Mouse (Mus musculus) midbrain, embryonic 14.5 days (tissue): ENCODE results near the gene Gm3005. TPM values are rescaled to one million over a fixed set of nuclear protein-coding genes. Genes with fewer than 3 reads are reported as not detected.
"Not testable (repeated sequence)": the region's sequence is repeated elsewhere in the genome, so short reads cannot be mapped to it uniquely, and the experiment has no call there.

Source experiments
- ATAC-seq: fragments of 200-750 bp; cut with Nextera tagmentation; 2 replicates; pipeline ENCODE4 v1.8.0; 2017; ENCODE audit warnings: moderate number of reproducible peaks, moderate library complexity; ENCODE audit not compliant: low FRiP score, low TSS enrichment
- DNase-seq: peaks from one replicate; pipeline ENCODE4 v3.0.0-alpha.2; 2015
- H3K27ac ChIP-seq: fragments of 300-500 bp; sonication (generic); replicated peaks from 2 replicates; pipeline ENCODE4 v1.5.1; 2014; ENCODE audit warnings: mild to moderate bottlenecking, low read depth, low read length, moderate library complexity
- H3K27me3 ChIP-seq: fragments of 300-500 bp; sonication (generic); 2 replicates; pipeline ENCODE4 v1.6.1; 2014; ENCODE audit warnings: low read length, control low read depth, mixed read lengths; ENCODE audit not compliant: control insufficient read depth, insufficient read depth
- H3K36me3 ChIP-seq: fragments of 300-500 bp; sonication (generic); 2 replicates; pipeline ENCODE4 v1.6.1; 2014; ENCODE audit warnings: low read length, control low read depth; ENCODE audit not compliant: control insufficient read depth, insufficient read depth
- H3K4me1 ChIP-seq: fragments of 300-500 bp; sonication (generic); 2 replicates; pipeline ENCODE4 v1.6.1; 2014; ENCODE audit warnings: mild to moderate bottlenecking, antibody characterized with exemption, low read length, control low read depth; ENCODE audit not compliant: control insufficient read depth, insufficient read depth
- H3K4me2 ChIP-seq: fragments of 300-500 bp; sonication (generic); 2 replicates; pipeline ENCODE4 v1.6.1; 2014; ENCODE audit warnings: mild to moderate bottlenecking, low read length, moderate library complexity
- H3K4me3 ChIP-seq: fragments of 300-500 bp; sonication (generic); replicated peaks from 2 replicates; pipeline ENCODE4 v1.5.1; 2014; ENCODE audit warnings: low read depth, low read length
- H3K9ac ChIP-seq: fragments of 300-500 bp; sonication (generic); replicated peaks from 2 replicates; pipeline ENCODE4 v1.6.1; 2014; ENCODE audit warnings: mild to moderate bottlenecking, low read length, moderate library complexity
- H3K9me3 ChIP-seq: fragments of 300-500 bp; sonication (generic); 2 replicates; pipeline ENCODE4 v1.6.1; 2016; ENCODE audit warnings: low read length, control low read depth, mixed read lengths; ENCODE audit not compliant: control insufficient read depth
- WGBS: fragments of 180-500 bp; shearing (Covaris S2); extraction: QIAGEN DNeasy Blood & Tissue Kit; methylation state at CpG from one replicate; pipeline ENCODE4 v1.1.7; 2014; 5-methylcytosine and 5-hydroxymethylcytosine counted together
- polyA plus RNA-seq: library from polyadenylated mRNA; unstranded; fragments of >200 nt; fragmentation: Nextera tagmentation; extraction: Ambion mirVana; gene quantifications from 2 replicates; pipeline ENCODE4 v1.2.1, GENCODE M21; 2014

The Gm3005 gene
- polyA plus RNA-seq = 10.9 and 15.7 TPM in 2 replicates

DNA sequence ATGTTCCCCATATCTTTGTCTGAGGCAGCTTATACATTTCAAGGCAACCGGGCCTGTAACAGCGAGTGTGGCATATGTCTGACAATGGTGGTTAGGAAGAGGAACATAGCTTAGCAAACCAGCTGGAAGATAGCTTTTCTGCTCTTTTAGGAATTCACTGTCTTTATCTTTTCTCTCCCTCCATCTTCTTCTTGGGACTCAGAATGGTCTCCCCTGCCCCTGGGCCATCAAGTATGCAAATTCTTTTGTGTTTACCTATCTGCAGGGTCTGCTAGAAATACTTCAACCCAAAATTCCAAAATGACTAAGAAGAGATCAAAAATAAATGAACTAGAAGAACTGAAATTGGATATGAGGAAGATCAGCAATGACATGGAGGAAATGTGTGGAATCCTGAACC is at the start of gene Gm3005:
Gm3005 (plus strand) TSS at position 301 of the 400 bp plus-strand sequence.
- no CpG with 5 or more reads among the region's 2 CpGs for WGBS
- H3K27ac ChIP-seq, H3K27me3 ChIP-seq, H3K9ac ChIP-seq, DNase-seq, H3K4me2 ChIP-seq, H3K36me3 ChIP-seq, H3K4me1 ChIP-seq, H3K9me3 ChIP-seq, ATAC-seq, H3K4me3 ChIP-seq: not testable (repeated sequence)

DNA sequence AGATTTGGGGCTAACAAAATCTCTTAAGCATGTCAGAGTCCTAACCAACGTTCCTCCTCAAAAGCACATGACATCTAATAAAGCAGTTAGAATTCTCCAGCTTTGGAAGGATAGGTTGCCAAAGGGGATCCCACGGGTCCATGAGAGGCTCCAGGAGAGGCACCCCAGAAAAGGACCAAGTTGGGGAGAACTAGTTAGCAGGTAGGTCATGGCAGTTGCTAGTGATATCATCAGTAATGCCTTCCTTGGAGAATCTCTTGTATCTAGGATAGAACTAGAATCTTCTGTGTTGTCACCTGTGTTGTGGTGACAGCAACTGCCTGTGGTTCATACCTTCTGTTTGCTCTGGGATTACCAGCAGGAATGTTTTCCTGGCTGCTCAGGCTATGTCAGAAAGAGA is 33.1 kb upstream of the Gm3005 start, which contains the start of gene Gm10413:
Gm10413 (plus strand) TSS at position 301 of the 400 bp plus-strand sequence.
- not testable (repeated sequence) for H3K4me2 ChIP-seq, DNase-seq, H3K27ac ChIP-seq, ATAC-seq, H3K36me3 ChIP-seq, H3K4me3 ChIP-seq, H3K9ac ChIP-seq, H3K9me3 ChIP-seq, H3K27me3 ChIP-seq, H3K4me1 ChIP-seq
- WGBS = no CpG with 5 or more reads among the region's 2 CpGs

DNA sequence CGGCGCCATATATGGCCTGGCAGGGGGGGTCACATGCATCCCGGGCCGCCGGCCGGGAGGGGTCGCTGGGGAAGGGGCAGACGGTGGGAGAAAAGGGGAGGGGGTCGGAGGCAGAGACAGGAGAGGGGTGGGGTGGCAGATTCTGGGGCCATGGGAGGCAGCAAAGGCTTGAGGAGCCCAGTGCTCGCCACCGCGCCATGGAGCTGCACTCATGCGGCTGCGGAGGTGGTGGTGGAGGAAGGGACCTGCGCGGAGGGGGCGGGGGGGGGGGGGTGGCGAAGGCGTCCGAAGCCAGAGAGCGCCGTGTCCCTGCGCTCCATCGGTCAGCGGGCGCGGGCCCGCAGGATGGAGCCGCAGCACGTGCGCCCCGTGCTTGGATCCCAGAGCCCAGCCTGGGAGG is 15.6 kb upstream of the Gm3005 start, which contains the start of gene Gm10409:
Gm10409 (plus strand) TSS at position 301 of the 400 bp plus-strand sequence.
- not testable (repeated sequence) for ATAC-seq, H3K27ac ChIP-seq, H3K4me2 ChIP-seq, H3K9ac ChIP-seq, H3K9me3 ChIP-seq, DNase-seq, H3K4me3 ChIP-seq, H3K4me1 ChIP-seq, H3K36me3 ChIP-seq, H3K27me3 ChIP-seq
- WGBS = no CpG with 5 or more reads among the region's 32 CpGs

DNA sequence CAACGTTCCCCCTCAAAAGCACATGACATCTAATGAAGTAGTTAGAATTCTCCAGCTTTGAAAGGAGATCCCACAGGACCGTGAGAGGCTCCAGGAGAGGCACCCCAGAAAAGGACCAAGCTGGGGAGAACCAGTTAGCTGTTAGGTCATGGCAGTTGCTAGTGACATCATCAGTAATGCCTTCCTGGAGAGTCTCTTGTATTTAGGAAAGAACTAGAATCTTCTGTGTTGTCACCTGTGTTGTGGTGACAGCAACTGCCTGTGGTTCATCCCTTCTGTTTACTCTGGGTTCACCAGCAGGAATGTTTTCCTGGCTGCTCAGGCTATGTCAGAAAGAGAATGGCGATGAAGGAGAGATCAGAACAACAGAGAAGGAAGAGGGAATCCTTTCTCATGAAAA is 21.2 kb downstream of the Gm3005 start, which contains the start of gene Gm10408:
Gm10408 (plus strand) TSS at position 301 of the 400 bp plus-strand sequence.
- not testable (repeated sequence) for H3K36me3 ChIP-seq, H3K27me3 ChIP-seq, H3K4me2 ChIP-seq, H3K27ac ChIP-seq, H3K9me3 ChIP-seq, H3K4me1 ChIP-seq, H3K4me3 ChIP-seq, ATAC-seq, H3K9ac ChIP-seq, DNase-seq
- no CpG with 5 or more reads among the region's 3 CpGs for WGBS

DNA sequence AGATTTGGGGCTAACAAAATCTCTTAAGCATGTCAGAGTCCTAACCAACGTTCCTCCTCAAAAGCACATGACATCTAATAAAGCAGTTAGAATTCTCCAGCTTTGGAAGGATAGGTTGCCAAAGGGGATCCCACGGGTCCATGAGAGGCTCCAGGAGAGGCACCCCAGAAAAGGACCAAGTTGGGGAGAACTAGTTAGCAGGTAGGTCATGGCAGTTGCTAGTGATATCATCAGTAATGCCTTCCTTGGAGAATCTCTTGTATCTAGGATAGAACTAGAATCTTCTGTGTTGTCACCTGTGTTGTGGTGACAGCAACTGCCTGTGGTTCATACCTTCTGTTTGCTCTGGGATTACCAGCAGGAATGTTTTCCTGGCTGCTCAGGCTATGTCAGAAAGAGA is 206.3 kb downstream of the Gm3005 start, which contains the start of gene Gm3012:
Gm3012 (plus strand) TSS at position 301 of the 400 bp plus-strand sequence.
- WGBS = no CpG with 5 or more reads among the region's 2 CpGs
- not testable (repeated sequence) for ATAC-seq, H3K36me3 ChIP-seq, H3K4me3 ChIP-seq, H3K9me3 ChIP-seq, H3K4me1 ChIP-seq, H3K9ac ChIP-seq, H3K27ac ChIP-seq, H3K4me2 ChIP-seq, DNase-seq, H3K27me3 ChIP-seq

Other genes with a start within 250 kb of the Gm3005 start
- 0.72 TPM in 1 of 2 replicates, not detected in the other for gene Gm5795, start 239.8 kb upstream of the Gm3005 start, polyA plus RNA-seq
- gene D830030K20Rik, start 219.6 kb upstream of the Gm3005 start, polyA plus RNA-seq = 24.7 and 32.4 TPM in 2 replicates
- 0.33 TPM in 1 of 2 replicates, not detected in the other for gene Gm2956, start 95.5 kb upstream of the Gm3005 start, polyA plus RNA-seq
- gene Gm10413, start 33.0 kb upstream of the Gm3005 start, polyA plus RNA-seq = not detected in 2 replicates
- gene Gm10409, start 15.5 kb upstream of the Gm3005 start, polyA plus RNA-seq = 16.6 and 23.7 TPM in 2 replicates
- gene Gm10408, start 21.3 kb downstream of the Gm3005 start, polyA plus RNA-seq = 0.39 TPM in 1 of 2 replicates, not detected in the other
- not detected in 2 replicates for gene Gm3012, start 206.4 kb downstream of the Gm3005 start, polyA plus RNA-seq
- gene Gm3020, start 223.9 kb downstream of the Gm3005 start, polyA plus RNA-seq = 16.6 and 23.7 TPM in 2 replicates